Mouse (Mus musculus) embryonic facial prominence, embryonic 12.5 days (tissue): ENCODE data around the gene 1190002N15Rik. TPM values are rescaled to one million over a fixed set of nuclear protein-coding genes. Genes with fewer than 3 reads are reported as not detected.

Source experiments
- ATAC-seq: fragments of 200-750 bp; cut with Nextera tagmentation; 2 replicates; pipeline ENCODE4 v1.8.0; 2017; ENCODE audit not compliant: insufficient number of reproducible peaks, insufficient read depth, low FRiP score, low TSS enrichment
- H3K27ac ChIP-seq: fragments of 300-500 bp; sonication (generic); 2 replicates; pipeline ENCODE4 v1.5.1; 2016; ENCODE audit warnings: mild to moderate bottlenecking
- H3K27me3 ChIP-seq: fragments of 300-500 bp; sonication (generic); 2 replicates; pipeline ENCODE4 v1.6.1; 2016; ENCODE audit warnings: mild to moderate bottlenecking, moderate library complexity
- H3K36me3 ChIP-seq: fragments of 300-500 bp; sonication (generic); 2 replicates; pipeline ENCODE4 v1.6.1; 2016; ENCODE audit warnings: mild to moderate bottlenecking
- H3K4me1 ChIP-seq: fragments of 300-500 bp; sonication (generic); 2 replicates; pipeline ENCODE4 v1.6.1; 2016
- H3K4me2 ChIP-seq: fragments of 300-500 bp; sonication (generic); replicated peaks from 2 replicates; pipeline ENCODE4 v1.6.1; 2016; ENCODE audit warnings: mild to moderate bottlenecking, moderate library complexity
- H3K4me3 ChIP-seq: fragments of 300-500 bp; sonication (generic); 2 replicates; pipeline ENCODE4 v1.5.1; 2016; ENCODE audit warnings: mild to moderate bottlenecking
- H3K9ac ChIP-seq: fragments of 300-500 bp; sonication (generic); 2 replicates; pipeline ENCODE4 v1.6.1; 2016; ENCODE audit warnings: mild to moderate bottlenecking, moderate library complexity
- H3K9me3 ChIP-seq: fragments of 300-500 bp; sonication (generic); 2 replicates; pipeline ENCODE4 v1.6.1; 2016; ENCODE audit warnings: mild to moderate bottlenecking, moderate library complexity
- WGBS: fragments of 180-500 bp; shearing (Covaris S2); methylation state at CpG from one replicate; pipeline ENCODE4 v1.1.7; 2016; 5-methylcytosine and 5-hydroxymethylcytosine counted together
- polyA plus RNA-seq: library from polyadenylated mRNA; unstranded; fragments of >200 nt; fragmentation: Nextera tagmentation; extraction: Ambion mirVana; gene quantifications from 2 replicates; pipeline ENCODE4 v1.2.1, GENCODE M21; 2016

The 1190002N15Rik gene
- polyA plus RNA-seq, 1 experiment from 2014 or later = 29.9 TPM

DNA sequence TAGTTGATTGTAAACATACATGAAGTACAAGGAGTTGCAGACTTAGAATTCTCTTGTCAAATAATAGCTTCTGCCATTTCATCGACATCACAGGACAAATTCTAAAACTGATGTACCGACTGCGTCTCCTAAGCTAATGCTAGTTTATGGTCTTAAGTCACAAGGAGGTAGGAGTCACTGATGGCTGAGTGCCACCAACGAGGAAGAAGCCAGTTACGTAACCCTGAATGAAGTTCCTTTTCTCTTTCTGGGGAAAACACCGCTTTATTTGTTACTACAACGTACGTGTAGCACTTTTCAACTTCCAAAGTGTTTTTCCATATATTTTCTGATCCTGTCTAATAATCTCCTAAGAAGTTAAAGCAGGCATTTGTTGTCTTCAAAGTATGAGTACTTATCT lies 25.6 kb downstream of the 1190002N15Rik start:
- 94% methylated on average over 8 of the region's 8 CpGs for WGBS
- Histone ChIP-seq H3K27ac (no peak overlapping the region), H3K27me3 (no peaks in the 10 kb centered on the region), H3K4me2 (no peak overlapping the region), H3K4me3 (no peak overlapping the region), H3K36me3 (no peaks in the 10 kb centered on the region), H3K9ac (no peak overlapping the region), H3K4me1 (no peaks in the 10 kb centered on the region), H3K9me3 (no peaks in the 10 kb centered on the region)
- no peak for ATAC-seq

DNA sequence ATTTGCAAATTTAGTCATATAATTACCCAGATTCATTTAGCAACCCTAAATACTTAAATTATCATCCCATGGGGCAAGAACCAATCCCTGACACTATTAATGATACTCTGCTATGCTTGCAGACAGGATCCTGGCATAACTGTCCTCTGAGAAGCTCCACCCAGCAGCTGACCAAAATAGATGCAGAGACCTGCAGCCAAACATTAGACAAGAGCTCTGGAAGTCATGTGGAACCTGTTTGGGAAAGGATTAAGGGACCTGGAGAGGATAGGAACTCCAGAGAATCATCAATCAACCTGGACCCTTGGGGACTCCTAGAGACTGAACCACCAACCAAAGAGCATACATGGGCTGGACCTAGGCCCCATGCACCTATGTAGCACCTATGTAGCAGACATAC lies 26.7 kb downstream of the 1190002N15Rik start:
- Histone ChIP-seq H3K4me1 (no peaks in the 10 kb centered on the region), H3K9me3 (no peaks in the 10 kb centered on the region), H3K36me3 (no peaks in the 10 kb centered on the region), H3K27ac (no peak overlapping the region), H3K4me2 (no peak overlapping the region), H3K27me3 (no peaks in the 10 kb centered on the region), H3K9ac (no peak overlapping the region), H3K4me3 (no peak overlapping the region)
- ATAC-seq = no peak

DNA sequence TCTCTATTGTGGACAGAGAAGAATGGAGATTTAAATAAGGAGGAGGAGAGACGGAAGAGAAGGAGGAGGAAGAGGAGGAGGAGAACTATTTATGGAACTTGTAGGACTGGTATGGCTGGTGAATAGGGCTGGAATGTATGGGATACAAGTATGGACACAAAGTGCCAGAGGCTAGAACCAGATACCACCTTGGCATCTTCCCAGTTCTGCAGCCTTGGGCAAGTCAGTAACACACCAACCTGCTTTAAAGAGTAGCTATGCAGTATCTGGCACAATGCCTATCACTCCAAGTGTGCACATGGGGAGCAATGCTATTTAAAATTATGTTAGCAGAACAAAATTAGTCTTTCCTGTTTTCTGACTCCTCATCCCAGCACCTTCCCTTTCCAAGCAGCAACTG lies 30.9 kb downstream of the 1190002N15Rik start:
- H3K9me3 ChIP-seq = no peaks in the 10 kb centered on the region
- ATAC-seq = no peak
- H3K36me3 ChIP-seq = no peaks in the 10 kb centered on the region
- H3K9ac ChIP-seq = no peak overlapping the region
- no peaks in the 10 kb centered on the region for H3K4me1 ChIP-seq
- no peaks in the 10 kb centered on the region for H3K27me3 ChIP-seq
- no peak overlapping the region for H3K4me3 ChIP-seq
- no peak overlapping the region for H3K4me2 ChIP-seq
- no peak overlapping the region for H3K27ac ChIP-seq
- WGBS = 83% methylated on average over 1 of the region's 1 CpGs

DNA sequence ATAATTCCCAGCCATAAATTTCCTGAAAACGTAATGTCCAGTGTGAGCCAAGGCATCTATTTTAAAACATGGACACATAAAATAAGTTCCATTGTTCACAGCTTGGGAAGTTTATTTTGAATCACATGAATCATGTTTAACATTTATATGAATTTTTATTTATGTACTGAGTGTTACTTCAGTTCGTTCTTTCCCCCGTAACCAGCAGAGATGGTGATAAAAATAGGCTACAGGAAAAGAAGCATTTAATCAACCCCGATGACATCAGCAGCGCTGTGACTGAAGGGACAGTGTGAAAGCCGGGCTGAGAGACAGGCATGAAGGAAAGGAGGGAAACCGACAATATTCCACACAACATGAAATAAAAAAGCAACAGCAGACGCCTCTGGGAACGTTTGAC lies 46.4 kb downstream of the 1190002N15Rik start:
- 83% methylated on average over 9 of the region's 9 CpGs for WGBS
- no peak for ATAC-seq
- no peak overlapping the region for H3K4me2 ChIP-seq

DNA sequence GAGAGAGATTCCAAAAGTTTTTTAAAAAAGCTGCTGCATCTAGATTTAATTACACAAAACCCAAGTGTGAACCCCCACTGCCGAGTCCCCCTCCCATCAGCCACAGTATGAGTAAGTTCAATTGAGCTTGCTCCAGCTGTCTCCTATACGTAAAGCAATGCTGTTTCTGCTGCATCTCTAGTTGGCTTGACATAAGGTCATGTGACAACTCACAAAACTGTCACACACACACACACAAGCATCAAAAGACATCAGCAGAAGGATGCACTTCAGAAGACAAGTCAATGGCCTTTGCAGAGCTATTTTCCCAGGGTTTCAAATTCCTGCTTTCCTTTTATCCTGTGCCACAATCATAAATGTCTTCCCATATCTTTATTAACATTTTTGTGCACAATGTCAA lies 49.9 kb downstream of the 1190002N15Rik start:
- no peak overlapping the region for H3K9ac ChIP-seq
- H3K4me2 ChIP-seq = no peak overlapping the region
- no peak overlapping the region for H3K27ac ChIP-seq
- no peak for ATAC-seq
- H3K36me3 ChIP-seq = no peaks in the 10 kb centered on the region
- H3K4me3 ChIP-seq = no peak overlapping the region
- peaks cover 2% of the 10 kb centered on the region; the same call in 1 of the 2 replicates for H3K4me1 ChIP-seq
- H3K9me3 ChIP-seq = no peaks in the 10 kb centered on the region
- no peaks in the 10 kb centered on the region for H3K27me3 ChIP-seq
- WGBS = 70% methylated on average over 2 of the region's 2 CpGs

More for the DNA sequence above, 46.4 kb downstream of the 1190002N15Rik start:
- Histone ChIP-seq H3K9me3 (no peaks in the 10 kb centered on the region), H3K27me3 (no peaks in the 10 kb centered on the region), H3K9ac (no peak overlapping the region), H3K27ac (no peak overlapping the region), H3K36me3 (no peaks in the 10 kb centered on the region), H3K4me3 (no peak overlapping the region), H3K4me1 (no peaks in the 10 kb centered on the region)

DNA sequence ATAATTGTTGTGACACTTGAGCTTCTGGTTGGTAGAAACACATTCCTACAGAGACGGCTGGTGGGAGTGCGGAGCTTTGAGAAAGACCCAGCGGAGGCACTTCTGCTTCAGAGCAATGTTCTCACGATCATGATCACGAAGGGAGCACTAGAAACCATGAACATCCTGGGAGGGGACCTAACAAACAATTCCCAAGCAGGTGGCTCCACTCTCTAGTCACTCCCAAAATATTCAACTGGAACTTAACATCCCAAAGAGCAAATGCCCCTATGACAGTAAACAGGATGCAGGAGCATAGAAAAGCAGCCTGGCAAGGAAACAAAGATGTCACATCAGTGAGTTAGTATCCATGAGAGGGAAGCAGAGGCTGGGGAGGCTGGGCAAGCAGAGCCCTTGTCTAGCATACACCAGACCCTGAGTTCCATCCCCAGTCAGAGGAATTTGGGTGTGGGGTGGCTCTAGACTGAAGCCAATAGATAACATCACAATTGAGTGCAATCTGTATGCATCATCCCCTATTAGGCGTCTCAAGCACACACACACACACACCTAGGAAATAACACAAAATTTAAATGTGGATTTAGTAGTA lies 54.5 kb downstream of the 1190002N15Rik start:
- H3K9me3 ChIP-seq = no peaks in the 10 kb centered on the region
- no peak overlapping the region for H3K4me2 ChIP-seq
- no peak overlapping the region for H3K27ac ChIP-seq
- WGBS = 62% methylated on average over 6 of the region's 6 CpGs
- H3K9ac ChIP-seq = no peak overlapping the region
- H3K4me1 ChIP-seq = peaks cover 7% of the 10 kb centered on the region; the same call in 1 of the 2 replicates
- H3K4me3 ChIP-seq = no peak overlapping the region
- H3K36me3 ChIP-seq = no peaks in the 10 kb centered on the region
- ATAC-seq = no peak
- no peaks in the 10 kb centered on the region for H3K27me3 ChIP-seq

DNA sequence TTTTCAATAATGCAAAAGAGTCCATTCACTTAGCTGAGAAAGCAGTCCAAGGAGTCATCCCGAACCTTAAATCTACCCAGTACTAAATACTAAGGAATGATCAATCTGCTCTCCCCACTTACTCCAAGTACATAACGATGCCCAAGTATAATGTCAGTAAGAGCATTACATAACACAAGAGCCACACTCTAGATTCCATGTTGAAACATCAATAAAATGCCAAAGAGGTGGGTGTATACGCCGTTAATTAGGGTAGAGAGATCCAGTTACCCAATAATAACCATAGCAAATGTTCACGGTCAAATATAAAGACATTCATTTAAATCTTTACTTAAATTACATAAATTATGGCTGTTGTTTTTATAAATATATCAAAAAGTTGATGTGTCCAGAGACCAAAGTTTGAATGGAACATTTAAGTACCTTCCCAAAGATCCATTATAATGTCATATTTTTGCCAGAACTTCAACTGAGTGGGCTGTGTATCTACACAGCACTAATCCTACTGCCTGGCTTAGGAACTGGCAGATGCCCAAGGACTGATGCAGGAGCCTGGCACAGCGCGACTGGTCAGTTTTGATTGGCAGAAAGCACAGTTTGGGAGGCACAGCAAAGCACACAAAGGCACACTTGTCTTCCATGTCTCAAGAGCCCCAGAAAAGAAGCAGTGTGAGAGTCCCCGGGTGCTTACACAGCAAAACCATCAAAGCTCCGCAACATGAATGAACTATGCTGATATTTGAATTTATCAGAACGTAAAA lies 55.5 kb downstream of the 1190002N15Rik start:
- ATAC-seq = peak; percentile 59; the same call in 1 of the 2 replicates
- no peak overlapping the region for H3K4me2 ChIP-seq
- no peaks in the 10 kb centered on the region for H3K9me3 ChIP-seq
- no peaks in the 10 kb centered on the region for H3K27me3 ChIP-seq
- 63% methylated on average over 10 of the region's 10 CpGs for WGBS
- H3K4me3 ChIP-seq = no peak overlapping the region
- H3K36me3 ChIP-seq = no peaks in the 10 kb centered on the region
- H3K27ac ChIP-seq = no peak overlapping the region
- H3K4me1 ChIP-seq = peaks cover 7% of the 10 kb centered on the region; the same call in 1 of the 2 replicates
- no peak overlapping the region for H3K9ac ChIP-seq

DNA sequence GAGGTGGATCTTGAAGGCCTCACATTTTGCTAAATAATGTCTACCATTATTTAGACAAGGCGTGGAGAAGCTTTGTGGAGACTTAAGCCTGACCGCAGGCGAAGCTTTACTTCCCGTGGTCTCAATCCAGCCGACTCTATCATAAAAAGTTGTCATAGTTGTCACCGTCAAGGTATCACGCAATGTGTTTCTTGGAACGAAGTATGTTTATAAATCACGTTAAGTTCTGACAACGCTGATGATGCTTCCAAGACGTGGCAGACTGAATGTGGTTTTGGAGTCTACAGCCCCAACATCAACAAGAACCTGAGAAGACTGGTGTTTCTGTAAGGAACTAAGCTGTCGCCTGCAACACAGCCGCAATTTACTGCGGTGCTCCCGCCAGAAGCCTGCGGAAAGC lies 56.8 kb downstream of the 1190002N15Rik start:
- H3K27me3 ChIP-seq = no peaks in the 10 kb centered on the region
- peaks cover 7% of the 10 kb centered on the region; the same call in 1 of the 2 replicates for H3K4me1 ChIP-seq
- H3K27ac ChIP-seq = no peak overlapping the region
- no peak overlapping the region for H3K4me2 ChIP-seq
- no peak for ATAC-seq
- WGBS = 84% methylated on average over 16 of the region's 16 CpGs
- no peak overlapping the region for H3K4me3 ChIP-seq
- H3K36me3 ChIP-seq = no peaks in the 10 kb centered on the region
- no peak overlapping the region for H3K9ac ChIP-seq
- no peaks in the 10 kb centered on the region for H3K9me3 ChIP-seq

DNA sequence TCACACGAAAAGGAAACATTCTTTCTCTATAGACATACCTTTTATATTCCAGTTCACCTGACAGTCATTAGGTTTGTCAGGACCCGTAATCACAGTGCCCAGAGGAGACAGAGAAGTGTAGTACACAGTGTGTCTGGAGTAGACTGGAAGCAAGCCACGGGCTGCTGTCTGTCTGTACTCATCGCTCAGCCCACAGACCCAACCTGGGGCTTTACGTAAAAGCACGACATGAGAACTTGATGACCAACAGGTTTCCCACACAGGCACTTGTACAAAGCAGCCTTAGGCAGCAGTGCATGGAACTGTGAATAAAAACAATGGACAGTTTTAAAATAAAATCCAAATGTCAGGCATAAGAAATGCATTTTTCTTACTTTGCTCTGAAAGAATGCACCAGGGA lies 58.5 kb downstream of the 1190002N15Rik start:
- H3K4me3 ChIP-seq = no peak overlapping the region
- no peaks in the 10 kb centered on the region for H3K36me3 ChIP-seq
- no peaks in the 10 kb centered on the region for H3K9me3 ChIP-seq
- H3K27me3 ChIP-seq = no peaks in the 10 kb centered on the region
- peaks cover 7% of the 10 kb centered on the region; the same call in 1 of the 2 replicates for H3K4me1 ChIP-seq
- H3K27ac ChIP-seq = no peak overlapping the region
- no peak overlapping the region for H3K9ac ChIP-seq
- WGBS = 78% methylated on average over 6 of the region's 6 CpGs
- no peak for ATAC-seq
- H3K4me2 ChIP-seq = no peak overlapping the region

DNA sequence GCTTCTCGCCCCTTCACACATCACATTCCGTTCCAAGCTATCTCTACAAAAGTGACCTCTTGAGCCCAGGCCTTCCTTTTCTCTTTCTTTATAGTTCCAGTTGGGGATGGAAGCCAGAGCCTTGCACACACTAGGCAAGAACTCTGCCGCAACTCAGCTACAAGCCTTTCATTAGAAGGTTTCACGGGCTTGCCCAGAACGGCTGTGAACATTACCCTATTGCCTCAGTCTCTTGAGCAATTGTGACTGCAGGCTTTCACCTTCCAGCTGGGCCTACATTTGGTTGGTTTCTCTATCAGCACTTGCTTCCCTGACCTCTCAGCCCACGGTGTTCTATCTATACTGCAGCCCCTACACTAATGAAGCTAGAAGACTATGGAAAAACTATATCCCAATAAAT lies 58.9 kb downstream of the 1190002N15Rik start:
- ATAC-seq = no peak
- Histone ChIP-seq H3K4me1 (peaks cover 7% of the 10 kb centered on the region; the same call in 1 of the 2 replicates), H3K27ac (no peak overlapping the region), H3K9me3 (no peaks in the 10 kb centered on the region), H3K4me3 (no peak overlapping the region), H3K27me3 (no peaks in the 10 kb centered on the region), H3K36me3 (no peaks in the 10 kb centered on the region), H3K4me2 (no peak overlapping the region), H3K9ac (no peak overlapping the region)
- WGBS = 85% methylated on average over 6 of the region's 6 CpGs

DNA sequence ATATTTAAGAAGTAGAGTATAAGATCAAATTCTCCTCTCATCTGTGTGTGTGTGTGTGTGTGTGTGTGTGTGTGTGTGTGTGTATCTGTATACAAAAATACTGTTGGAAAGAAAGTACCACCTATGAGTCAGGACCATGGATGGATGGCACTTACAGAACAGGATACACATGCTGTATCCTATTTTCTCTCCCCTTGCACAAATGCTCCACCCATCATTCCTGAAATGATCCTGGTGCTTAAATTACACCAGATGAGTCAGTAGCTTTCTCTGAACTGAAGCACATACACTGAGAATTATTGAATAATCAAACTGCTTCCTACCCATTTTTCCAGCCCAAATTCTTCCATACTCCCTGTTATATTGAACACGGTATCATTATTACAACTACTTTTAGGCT lies 61.9 kb downstream of the 1190002N15Rik start:
- Histone ChIP-seq H3K4me3 (no peak overlapping the region), H3K36me3 (no peaks in the 10 kb centered on the region), H3K27me3 (no peaks in the 10 kb centered on the region), H3K9ac (no peak overlapping the region), H3K27ac (no peak overlapping the region), H3K4me1 (0 out of 2 replicates have a peak, but pooled peaks cover 3% of the 10 kb centered on the region), H3K4me2 (no peak overlapping the region), H3K9me3 (no peaks in the 10 kb centered on the region)
- 100% methylated on average over 1 of the region's 1 CpGs for WGBS
- no peak for ATAC-seq

DNA sequence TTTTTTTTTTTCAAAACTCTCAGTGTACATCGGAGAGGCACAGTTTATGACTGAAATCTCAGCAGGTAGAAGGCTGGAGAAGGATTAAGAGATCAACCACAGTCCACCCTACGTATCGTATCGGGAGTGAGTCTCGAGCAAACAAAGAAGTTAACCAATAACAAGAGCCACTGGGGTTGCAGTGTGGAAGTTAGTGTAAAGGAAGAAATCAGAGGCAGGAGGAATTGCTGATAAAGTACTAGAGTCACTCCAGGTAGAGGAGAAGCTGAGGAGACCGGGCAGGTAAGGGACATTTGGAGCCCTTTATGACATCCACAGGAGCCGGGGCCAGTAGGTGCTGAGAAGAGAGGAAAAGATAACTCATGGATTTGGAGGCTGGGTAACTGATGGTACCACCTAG lies 64.0 kb downstream of the 1190002N15Rik start:
- H3K36me3 ChIP-seq = no peaks in the 10 kb centered on the region
- no peak overlapping the region for H3K27ac ChIP-seq
- no peak for ATAC-seq
- no peaks in the 10 kb centered on the region for H3K9me3 ChIP-seq
- H3K9ac ChIP-seq = no peak overlapping the region
- no peak overlapping the region for H3K4me2 ChIP-seq
- WGBS = 79% methylated on average over 7 of the region's 7 CpGs
- 0 out of 2 replicates have a peak, but pooled peaks cover 3% of the 10 kb centered on the region for H3K4me1 ChIP-seq
- no peaks in the 10 kb centered on the region for H3K27me3 ChIP-seq
- no peak overlapping the region for H3K4me3 ChIP-seq
